Mouse (Mus musculus) heart, embryonic 16.5 days (tissue): ENCODE results near the gene Efcab5. TPM values are rescaled to one million over a fixed set of nuclear protein-coding genes. Genes with fewer than 3 reads are reported as not detected.

Experiments used
- ATAC-seq: fragments of 200-750 bp; cut with Nextera tagmentation; replicated peaks from 2 replicates; pipeline ENCODE4 v1.8.0; 2017; ENCODE audit warnings: moderate number of reproducible peaks; ENCODE audit not compliant: insufficient read depth, low FRiP score; ENCODE audit errors: extremely low read depth
- H3K27ac ChIP-seq: fragments of 300-500 bp; sonication (generic); 2 replicates; pipeline ENCODE4 v1.5.1; 2014; ENCODE audit warnings: mild to moderate bottlenecking, low read length, control low read depth, moderate library complexity
- H3K27me3 ChIP-seq: fragments of 300-500 bp; sonication (generic); 2 replicates; pipeline ENCODE4 v1.6.1; 2014; ENCODE audit warnings: low read length, mixed read lengths; ENCODE audit not compliant: control insufficient read depth, insufficient read depth
- H3K36me3 ChIP-seq: fragments of 300-500 bp; sonication (generic); 2 replicates; pipeline ENCODE4 v1.6.1; 2014; ENCODE audit not compliant: control insufficient read depth, insufficient read depth
- H3K4me1 ChIP-seq: fragments of 300-500 bp; sonication (generic); 2 replicates; pipeline ENCODE4 v1.6.1; 2014; ENCODE audit warnings: low read length, mixed read lengths; ENCODE audit not compliant: control insufficient read depth, insufficient read depth
- H3K4me2 ChIP-seq: fragments of 300-500 bp; sonication (generic); 2 replicates; pipeline ENCODE4 v1.6.1; 2014; ENCODE audit warnings: low read depth, mild to moderate bottlenecking, control low read depth, low read length
- H3K4me3 ChIP-seq: fragments of 300-500 bp; sonication (generic); 2 replicates; pipeline ENCODE4 v1.5.1; 2014; ENCODE audit warnings: mild to moderate bottlenecking, control low read depth, low read length
- H3K9ac ChIP-seq: fragments of 300-500 bp; sonication (generic); 2 replicates; pipeline ENCODE4 v1.6.1; 2014; ENCODE audit warnings: low read length, control low read depth
- H3K9me3 ChIP-seq: fragments of 300-500 bp; sonication (generic); replicated peaks from 2 replicates; pipeline ENCODE4 v1.6.1; 2016; ENCODE audit warnings: low read length; ENCODE audit not compliant: control insufficient read depth
- WGBS: fragments of 180-500 bp; shearing (Covaris S2); extraction: QIAGEN DNeasy Blood & Tissue Kit; methylation state at CpG from one replicate; pipeline ENCODE4 v1.1.7; 2014; 5-methylcytosine and 5-hydroxymethylcytosine counted together
- polyA plus RNA-seq: library from polyadenylated mRNA; unstranded; fragments of >200 nt; fragmentation: Nextera tagmentation; extraction: Ambion mirVana; gene quantifications from 2 replicates; pipeline ENCODE4 v1.2.1, GENCODE M21; 2015

The Efcab5 gene
- polyA plus RNA-seq: 0.35 and 0.44 TPM in 2 replicates

- Histone ChIP-seq H3K36me3 (no peaks in the 10 kb centered on the region), H3K4me2 (no peak within 1 kb of the TSS), H3K27me3 (no peaks in the 10 kb centered on the region), H3K9me3 (no peaks in the 10 kb centered on the region), H3K4me1 (0 out of 2 replicates have a peak, but pooled peaks cover 4% of the 10 kb centered on the region), H3K4me3 (no peak within 1 kb of the TSS), H3K9ac (no peak within 1 kb of the TSS), H3K27ac (no peak within 1 kb of the TSS)
- 72% methylated on average over 6 of the region's 6 CpGs for WGBS
- no peak for ATAC-seq
Observed at GRCm38 (mm10) chr11:77188868-77189267, at the start of gene Efcab5. TSS of gene Efcab5 (minus strand) at chr11:77188968.

- Histone ChIP-seq H3K27me3 (no peaks in the 10 kb centered on the region), H3K27ac (no peak overlapping the region), H3K9me3 (no peaks in the 10 kb centered on the region), H3K4me3 (no peak overlapping the region), H3K9ac (no peak overlapping the region), H3K4me2 (no peak overlapping the region), H3K36me3 (no peaks in the 10 kb centered on the region; the same call in 1 of the 2 replicates), H3K4me1 (no peaks in the 10 kb centered on the region)
- 89% methylated on average over 1 of the region's 1 CpGs for WGBS
- ATAC-seq: no peak
Observed at GRCm38 (mm10) chr11:77235267-77235666, 46.5 kb upstream of the Efcab5 start.

GRCm38 (mm10) chr11:77231514-77231913 lies 42.7 kb upstream of the Efcab5 start:
- no peaks in the 10 kb centered on the region for H3K9me3 ChIP-seq
- no peak overlapping the region for H3K4me2 ChIP-seq
- H3K27me3 ChIP-seq: no peaks in the 10 kb centered on the region
- H3K4me3 ChIP-seq: no peak overlapping the region
- H3K9ac ChIP-seq: no peak overlapping the region
- WGBS: 86% methylated on average over 2 of the region's 2 CpGs
- ATAC-seq: no peak
- no peak overlapping the region for H3K27ac ChIP-seq
- H3K36me3 ChIP-seq: no peaks in the 10 kb centered on the region; the same call in 1 of the 2 replicates
- no peaks in the 10 kb centered on the region for H3K4me1 ChIP-seq

GRCm38 (mm10) chr11:77230765-77231164 lies 42.0 kb upstream of the Efcab5 start:
- no peak overlapping the region for H3K4me3 ChIP-seq
- no peak overlapping the region for H3K27ac ChIP-seq
- H3K9me3 ChIP-seq: no peaks in the 10 kb centered on the region
- H3K9ac ChIP-seq: no peak overlapping the region
- ATAC-seq: no peak
- H3K27me3 ChIP-seq: no peaks in the 10 kb centered on the region
- no peak overlapping the region for H3K4me2 ChIP-seq
- no peaks in the 10 kb centered on the region for H3K4me1 ChIP-seq
- H3K36me3 ChIP-seq: no peaks in the 10 kb centered on the region
- whole genome bisulfite sequencing: 83% methylated on average over 2 of the region's 2 CpGs

- 1% methylated on average over 11 of the region's 11 CpGs for WGBS
- peak overlapping the region; percentile 95 for H3K27ac ChIP-seq
- peak overlapping the region; percentile 95 for H3K9ac ChIP-seq
- H3K4me1 ChIP-seq: peaks cover 12% of the 10 kb centered on the region
- H3K4me2 ChIP-seq: peak overlapping the region; percentile 91
- no peaks in the 10 kb centered on the region for H3K27me3 ChIP-seq
- H3K4me3 ChIP-seq: peak overlapping the region; percentile 97
- H3K36me3 ChIP-seq: no peaks in the 10 kb centered on the region
- peak; percentile 34 for ATAC-seq
- H3K9me3 ChIP-seq: no peaks in the 10 kb centered on the region
Observed at GRCm38 (mm10) chr11:77216761-77217130, 28.0 kb upstream of the Efcab5 start.

GRCm38 (mm10) chr11:77215951-77216760 lies 27.4 kb upstream of the Efcab5 start, which contains the start of gene Ssh2:
TSS of gene Ssh2 (plus strand) at chr11:77216287.
- no peaks in the 10 kb centered on the region for H3K9me3 ChIP-seq
- peak within 1 kb of the TSS; percentile 97 for H3K4me3 ChIP-seq
- no peaks in the 10 kb centered on the region for H3K27me3 ChIP-seq
- under 1% methylated on average over 74 of the region's 82 CpGs for WGBS
- H3K9ac ChIP-seq: peak within 1 kb of the TSS; percentile 95
- ATAC-seq: peak; percentile 83
- peaks cover 12% of the 10 kb centered on the region for H3K4me1 ChIP-seq
- peak within 1 kb of the TSS; percentile 91 for H3K4me2 ChIP-seq
- H3K36me3 ChIP-seq: no peaks in the 10 kb centered on the region
- H3K27ac ChIP-seq: peak within 1 kb of the TSS; percentile 95

- H3K9ac ChIP-seq: peak overlapping the region; percentile 95
- H3K4me3 ChIP-seq: peak overlapping the region; percentile 97
- H3K36me3 ChIP-seq: no peaks in the 10 kb centered on the region
- 2% methylated on average over 11 of the region's 11 CpGs for WGBS
- peaks cover 12% of the 10 kb centered on the region for H3K4me1 ChIP-seq
- peak; percentile 43; the same call in 1 of the 2 replicates for ATAC-seq
- no peaks in the 10 kb centered on the region for H3K27me3 ChIP-seq
- no peaks in the 10 kb centered on the region for H3K9me3 ChIP-seq
- peak overlapping the region; percentile 95 for H3K27ac ChIP-seq
- peak overlapping the region; percentile 91 for H3K4me2 ChIP-seq
Observed at GRCm38 (mm10) chr11:77215483-77215882, 26.7 kb upstream of the Efcab5 start.

- Histone ChIP-seq H3K9ac (no peak overlapping the region), H3K9me3 (no peaks in the 10 kb centered on the region), H3K27ac (no peak overlapping the region), H3K36me3 (no peaks in the 10 kb centered on the region), H3K27me3 (no peaks in the 10 kb centered on the region), H3K4me1 (peaks cover 12% of the 10 kb centered on the region), H3K4me3 (no peak overlapping the region), H3K4me2 (peak overlapping the region; percentile 91; the same call in 1 of the 2 replicates)
- peak; percentile 65 for ATAC-seq
- WGBS: 13% methylated on average over 1 of the region's 1 CpGs
Observed at GRCm38 (mm10) chr11:77214755-77215154, 26.0 kb upstream of the Efcab5 start.

- 95% methylated on average over 1 of the region's 1 CpGs for WGBS
- no peaks in the 10 kb centered on the region for H3K27me3 ChIP-seq
- H3K4me2 ChIP-seq: no peak overlapping the region
- H3K9ac ChIP-seq: no peak overlapping the region
- H3K4me1 ChIP-seq: peaks cover 12% of the 10 kb centered on the region
- no peak overlapping the region for H3K27ac ChIP-seq
- no peaks in the 10 kb centered on the region for H3K36me3 ChIP-seq
- H3K4me3 ChIP-seq: no peak overlapping the region
- ATAC-seq: no peak
- no peaks in the 10 kb centered on the region for H3K9me3 ChIP-seq
Observed at GRCm38 (mm10) chr11:77214142-77214692, 25.4 kb upstream of the Efcab5 start.
